Mouse (Mus musculus) left cerebral cortex, adult 2 months (tissue): Measurements from ENCODE around the gene Lrrc1. TPM values are rescaled to one million over a fixed set of nuclear protein-coding genes. Genes with fewer than 3 reads are reported as not detected.

Experiments
- DNase-seq, 2 experiments: peaks; one replicate each; pipeline ENCODE4 v3.0.0; 2021 to 2022; ENCODE audit warnings: low spot score in 2 of 2, mixed read lengths in 1 of 2; ENCODE audit errors: extremely low spot score in 1 of 2
- H3K27ac ChIP-seq: fragments of 200-600 bp; 2 replicates; pipeline ENCODE4 v1.8.1; 2022
- H3K4me3 ChIP-seq: fragments of 200-600 bp; 2 replicates; pipeline ENCODE4 v1.8.1; 2022
- CTCF ChIP-seq: fragments of 200-600 bp; IDR thresholded peaks from 2 replicates; pipeline ENCODE4 v1.8.1; 2022; ENCODE audit warnings: antibody characterized with exemption, mild to moderate bottlenecking, moderate library complexity
- intact Hi-C: fragments of 180-260 bp; cut with DNase I; formaldehyde crosslinking; loops from one replicate; pipeline ENCODE4 v1.15.1; 2025
- total RNA-seq, 2 experiments: library from RNA; stranded (reverse); gene quantifications; 2 replicates each; pipeline ENCODE4 v1.2.3; 2021

Lrrc1 gene
- total RNA-seq, 2 experiments from 2014 or later: 5.7 to 6.1 TPM

- DNase-seq: no peak
- Histone ChIP-seq H3K4me3 (no peak overlapping the region), H3K27ac (no peak overlapping the region)
- intact Hi-C loops: no loop called here
- TF ChIP-seq CTCF: no peak
Measured at GRCm38 (mm10) chr9:77408053-77408603, 136.5 kb downstream of the Lrrc1 start.

GRCm38 (mm10) chr9:77406906-77407305 is 137.8 kb downstream of the Lrrc1 start:
- intact Hi-C loops: no loop called here
- peak; percentile 35 for TF ChIP-seq CTCF
- DNase-seq: no peak
- Histone ChIP-seq H3K27ac (no peak overlapping the region), H3K4me3 (no peak overlapping the region)

- no peak for DNase-seq
- Histone ChIP-seq H3K27ac (no peak overlapping the region), H3K4me3 (no peak overlapping the region)
- intact Hi-C loops: no loop called here
- no peak for TF ChIP-seq CTCF
Measured at GRCm38 (mm10) chr9:77404458-77404857, 140.2 kb downstream of the Lrrc1 start.

GRCm38 (mm10) chr9:77403961-77404360 is 140.7 kb downstream of the Lrrc1 start:
- TF ChIP-seq CTCF: no peak
- no peak overlapping the region for H3K27ac ChIP-seq
- H3K4me3 ChIP-seq: no peak overlapping the region
- intact Hi-C loops: no loop called here
- DNase-seq: no peak

- no peak overlapping the region for H3K27ac ChIP-seq
- no peak for TF ChIP-seq CTCF
- DNase-seq: no peak
- intact Hi-C loops: no loop called here
- H3K4me3 ChIP-seq: no peak overlapping the region
Measured at GRCm38 (mm10) chr9:77402971-77403370, 141.7 kb downstream of the Lrrc1 start.

GRCm38 (mm10) chr9:77399801-77400200 is 144.9 kb downstream of the Lrrc1 start:
- H3K27ac ChIP-seq: no peak overlapping the region
- TF ChIP-seq CTCF: no peak
- intact Hi-C loops: no loop called here
- no peak overlapping the region for H3K4me3 ChIP-seq
- no peak for DNase-seq

- intact Hi-C loops: no loop called here
- H3K4me3 ChIP-seq: no peak overlapping the region
- no peak overlapping the region for H3K27ac ChIP-seq
- TF ChIP-seq CTCF: no peak
- DNase-seq: no peak
Measured at GRCm38 (mm10) chr9:77398856-77399631, 145.6 kb downstream of the Lrrc1 start.

GRCm38 (mm10) chr9:77397027-77397426 is 147.6 kb downstream of the Lrrc1 start:
- TF ChIP-seq CTCF: no peak
- no peak overlapping the region for H3K27ac ChIP-seq

GRCm38 (mm10) chr9:77391248-77391647 is 153.4 kb downstream of the Lrrc1 start:
- Histone ChIP-seq H3K27ac (no peak overlapping the region), H3K4me3 (no peak overlapping the region)
- no peak for DNase-seq
- intact Hi-C loops: no loop called here
- TF ChIP-seq CTCF: no peak

More at GRCm38 (mm10) chr9:77397027-77397426, 147.6 kb downstream of the Lrrc1 start:
- intact Hi-C loops: no loop called here
- no peak for DNase-seq
- no peak overlapping the region for H3K4me3 ChIP-seq

- Histone ChIP-seq H3K27ac (no peak overlapping the region), H3K4me3 (no peak overlapping the region)
- no peak for TF ChIP-seq CTCF
- intact Hi-C loops: no loop called here
- no peak for DNase-seq
Measured at GRCm38 (mm10) chr9:77388956-77389355, 155.7 kb downstream of the Lrrc1 start.

GRCm38 (mm10) chr9:77386751-77387150 is 157.9 kb downstream of the Lrrc1 start:
- Histone ChIP-seq H3K4me3 (no peak overlapping the region), H3K27ac (no peak overlapping the region)
- intact Hi-C loops: loop anchor here (2.0 kb wide), 1 partner anchor 1116 kb away; no protein-coding TSS in a partner anchor
- DNase-seq: no peak
- TF ChIP-seq CTCF: peak; percentile 67

GRCm38 (mm10) chr9:77385611-77386010 is 159.1 kb downstream of the Lrrc1 start:
- no peak for TF ChIP-seq CTCF
- DNase-seq: no peak
- H3K4me3 ChIP-seq: no peak overlapping the region
- no peak overlapping the region for H3K27ac ChIP-seq
- intact Hi-C loops: loop anchor here (2.0 kb wide), 1 partner anchor 1115 kb away; no protein-coding TSS in a partner anchor

GRCm38 (mm10) chr9:77384651-77385050 is 160.0 kb downstream of the Lrrc1 start:
- intact Hi-C loops: no loop called here
- TF ChIP-seq CTCF: no peak
- no peak overlapping the region for H3K4me3 ChIP-seq
- no peak overlapping the region for H3K27ac ChIP-seq
- no peak for DNase-seq
